Mouse (Mus musculus): Measurements from ENCODE around the gene Smyd3. TPM values are rescaled to one million over a fixed set of nuclear protein-coding genes. Genes with fewer than 3 reads are reported as not detected.

Smyd3 gene
- polyA plus RNA-seq, 1 experiment from 2014 or later: 16.1 TPM

DNA sequence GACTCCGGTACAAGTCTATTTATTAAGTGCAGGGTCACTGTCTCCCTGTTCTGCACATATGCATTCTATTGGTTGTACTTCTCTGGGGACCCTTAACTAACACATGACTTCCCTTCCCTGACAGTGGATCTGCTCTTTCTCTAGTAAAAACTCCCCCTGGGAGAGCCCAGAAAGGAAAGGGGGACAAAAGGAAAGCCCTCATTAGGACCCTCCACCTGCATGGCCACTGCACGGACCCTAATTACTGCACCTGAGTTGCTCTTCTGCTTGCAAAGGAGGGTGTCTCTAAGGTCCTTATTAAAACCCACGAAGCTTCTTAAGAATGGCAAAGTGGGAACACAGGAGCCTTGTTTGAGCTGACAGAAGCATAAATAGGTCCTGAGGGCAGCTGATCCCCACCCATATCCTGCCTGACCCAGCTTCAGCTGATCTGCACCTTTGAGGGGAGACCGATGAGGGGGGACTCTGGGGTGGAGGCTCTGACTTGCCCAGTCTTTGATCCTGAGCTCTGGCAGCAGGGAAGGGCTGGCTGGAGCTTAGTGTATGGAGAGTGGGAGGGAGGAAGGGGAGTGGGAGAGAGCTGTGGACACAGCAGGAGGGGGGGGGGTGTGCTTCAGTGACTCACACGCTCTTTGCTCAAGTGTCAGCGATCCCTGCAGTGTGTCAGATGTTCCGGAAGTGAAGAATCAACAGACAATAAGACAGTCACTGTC, 575.4 kb downstream of the Smyd3 start:
- DNase-seq (ENCODE audit: low spot score): no peak
- Histone ChIP-seq H3K4me3 (no peak overlapping the region), H3K27me3 (ENCODE audit: insufficient read depth, poor library complexity, severe bottlenecking) (no peaks in the 10 kb centered on the region), H3K27ac (peak overlapping the region; percentile 56), H3K36me3 (peaks cover 3% of the 10 kb centered on the region; the same call in 1 of the 2 replicates), H3K9me3 (no peaks in the 10 kb centered on the region), H3K4me1 (peaks cover 28% of the 10 kb centered on the region)
- WGBS: 43% methylated on average over 7 of the region's 7 CpGs

DNA sequence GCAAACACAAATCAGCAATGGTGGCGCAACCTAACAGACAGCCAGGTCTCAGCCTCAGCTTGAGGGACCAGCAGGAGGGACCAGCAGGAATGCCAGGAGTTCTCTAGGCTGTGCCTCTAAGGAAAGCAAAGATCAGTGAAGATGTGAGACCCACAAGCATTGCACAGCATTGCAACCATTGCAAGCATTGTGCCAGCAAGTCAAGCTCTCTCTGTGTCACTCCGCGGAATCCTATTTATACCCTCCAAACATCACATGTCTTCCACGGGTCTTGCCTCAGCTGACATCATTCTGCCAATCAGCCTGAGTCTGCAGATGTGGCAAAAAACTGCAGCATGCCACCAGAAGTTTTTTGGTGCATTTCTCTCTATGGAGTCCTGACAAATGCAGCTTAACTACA, 577.5 kb downstream of the Smyd3 start:
- H3K4me3 ChIP-seq: no peak overlapping the region
- no peak for DNase-seq (ENCODE audit: low spot score)
- no peak overlapping the region for H3K27ac ChIP-seq
- H3K4me1 ChIP-seq: peaks cover 28% of the 10 kb centered on the region
- peaks cover 10% of the 10 kb centered on the region for H3K36me3 ChIP-seq
- 75% methylated on average over 4 of the region's 4 CpGs for WGBS
- H3K9me3 ChIP-seq: no peaks in the 10 kb centered on the region
- no peaks in the 10 kb centered on the region for H3K27me3 ChIP-seq (ENCODE audit: insufficient read depth, poor library complexity, severe bottlenecking)

DNA sequence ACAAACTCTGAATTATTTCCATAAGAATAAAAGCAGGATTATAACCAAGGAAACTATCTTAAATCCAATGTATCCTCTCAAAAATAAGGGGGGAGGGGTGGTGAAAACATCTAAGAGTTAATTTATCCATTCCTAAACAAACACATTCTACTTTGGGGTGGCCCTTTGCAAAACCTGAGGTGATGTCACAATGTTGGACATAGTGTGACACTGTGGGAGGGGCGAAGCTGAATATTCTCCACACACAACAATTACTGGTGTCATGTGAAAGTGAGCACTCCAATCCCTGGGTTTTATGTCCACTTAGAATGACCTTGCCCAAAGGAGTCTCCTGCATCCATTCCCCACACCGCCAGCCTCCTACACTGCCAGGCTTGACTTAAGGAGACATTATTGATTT, 580.9 kb downstream of the Smyd3 start:
- H3K36me3 ChIP-seq: peaks cover 33% of the 10 kb centered on the region
- no peak for DNase-seq (ENCODE audit: low spot score)

DNA sequence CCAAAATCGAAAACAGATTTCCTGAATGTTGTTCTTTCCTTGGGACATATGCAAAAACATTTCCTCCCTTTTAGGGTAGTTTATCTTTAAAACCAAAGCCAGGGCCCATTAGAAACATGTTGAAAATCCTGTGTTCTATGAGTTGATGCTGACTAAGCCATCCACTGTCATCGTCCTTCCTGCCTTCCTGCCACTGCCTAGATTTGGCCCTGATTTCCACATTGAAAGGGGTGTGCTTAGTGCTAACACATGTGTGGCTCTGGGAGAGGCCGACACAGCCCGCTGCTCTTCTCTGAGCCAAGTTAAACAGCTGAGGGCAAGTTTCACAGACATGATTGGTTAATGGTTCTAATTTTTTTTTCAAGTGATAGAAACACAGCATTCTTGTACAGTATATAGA, 581.4 kb downstream of the Smyd3 start:
- H3K4me3 ChIP-seq: no peak overlapping the region
- H3K27me3 ChIP-seq (ENCODE audit: insufficient read depth, poor library complexity, severe bottlenecking): no peaks in the 10 kb centered on the region
- DNase-seq (ENCODE audit: low spot score): no peak
- no peak overlapping the region for H3K27ac ChIP-seq
- H3K4me1 ChIP-seq: peaks cover 10% of the 10 kb centered on the region
- peaks cover 38% of the 10 kb centered on the region for H3K36me3 ChIP-seq
- no peaks in the 10 kb centered on the region for H3K9me3 ChIP-seq
- 61% methylated on average over 4 of the region's 4 CpGs for WGBS

More for the DNA sequence above, 580.9 kb downstream of the Smyd3 start:
- no peaks in the 10 kb centered on the region for H3K27me3 ChIP-seq (ENCODE audit: insufficient read depth, poor library complexity, severe bottlenecking)
- peaks cover 15% of the 10 kb centered on the region for H3K4me1 ChIP-seq
- 90% methylated on average over 2 of the region's 2 CpGs for WGBS
- no peaks in the 10 kb centered on the region for H3K9me3 ChIP-seq
- no peak overlapping the region for H3K27ac ChIP-seq
- no peak overlapping the region for H3K4me3 ChIP-seq

DNA sequence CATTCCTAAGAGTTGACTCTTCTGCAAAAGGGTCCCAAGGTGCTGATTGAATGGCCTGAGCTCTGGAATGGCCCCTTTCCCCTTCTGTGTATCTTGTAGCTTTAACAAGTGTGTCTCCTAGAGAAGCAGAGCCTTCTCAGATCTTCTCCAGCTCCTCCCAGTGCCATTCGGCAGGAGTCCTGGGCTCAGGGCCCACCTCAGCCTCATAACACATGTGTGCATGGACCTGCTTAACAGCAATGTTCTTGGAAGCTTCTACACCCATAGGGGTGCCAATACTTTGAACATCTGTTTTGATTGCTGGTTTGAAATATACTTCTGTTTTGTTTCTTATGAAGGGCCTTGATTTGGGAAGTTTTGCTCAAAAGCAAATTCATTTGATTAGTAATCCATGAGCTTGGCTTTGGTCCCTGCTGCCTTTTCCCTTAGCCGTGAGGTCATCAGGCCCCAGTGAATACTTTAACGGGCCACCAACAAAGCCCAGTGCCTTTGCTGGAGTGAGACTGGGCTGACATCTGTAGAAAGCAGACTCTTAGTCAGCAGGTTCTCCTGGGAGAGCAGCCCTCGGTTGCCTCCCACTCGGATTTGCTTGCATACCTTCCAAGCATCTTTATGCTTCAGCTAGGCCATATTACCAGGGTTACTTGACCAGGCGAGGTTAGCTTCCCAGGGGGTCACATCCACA, 583.7 kb downstream of the Smyd3 start:
- H3K27ac ChIP-seq: no peak overlapping the region
- no peaks in the 10 kb centered on the region for H3K27me3 ChIP-seq (ENCODE audit: insufficient read depth, poor library complexity, severe bottlenecking)
- H3K4me3 ChIP-seq: no peak overlapping the region
- no peak for DNase-seq (ENCODE audit: low spot score)
- H3K9me3 ChIP-seq: no peaks in the 10 kb centered on the region
- 78% methylated on average over 6 of the region's 6 CpGs for WGBS
- peaks cover 55% of the 10 kb centered on the region for H3K36me3 ChIP-seq
- H3K4me1 ChIP-seq: no peaks in the 10 kb centered on the region

DNA sequence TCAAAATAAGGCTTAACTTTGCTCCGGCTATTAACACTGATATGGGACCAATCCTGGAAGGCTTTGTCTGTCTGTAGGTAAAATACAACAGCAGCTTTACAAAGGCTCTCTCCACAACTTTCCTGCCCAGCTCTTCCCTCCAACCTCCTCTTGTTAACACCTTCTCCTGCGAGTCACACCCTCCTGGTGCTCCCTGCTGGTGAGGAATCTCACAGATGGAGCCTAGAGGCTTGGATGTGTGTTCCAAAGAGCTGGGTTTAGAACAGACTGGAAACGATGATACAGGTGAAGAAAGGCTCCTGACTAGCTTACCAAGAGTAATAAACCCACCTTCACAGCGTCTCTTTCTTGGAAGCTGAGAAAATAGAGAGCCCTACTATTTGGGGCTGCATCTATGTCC, 588.3 kb downstream of the Smyd3 start:
- Histone ChIP-seq H3K4me3 (no peak overlapping the region), H3K9me3 (no peaks in the 10 kb centered on the region), H3K27ac (no peak overlapping the region), H3K27me3 (ENCODE audit: insufficient read depth, poor library complexity, severe bottlenecking) (no peaks in the 10 kb centered on the region), H3K36me3 (peaks cover 65% of the 10 kb centered on the region), H3K4me1 (no peaks in the 10 kb centered on the region; the same call in 1 of the 2 replicates)
- 40% methylated on average over 4 of the region's 4 CpGs for WGBS
- DNase-seq (ENCODE audit: low spot score): no peak

DNA sequence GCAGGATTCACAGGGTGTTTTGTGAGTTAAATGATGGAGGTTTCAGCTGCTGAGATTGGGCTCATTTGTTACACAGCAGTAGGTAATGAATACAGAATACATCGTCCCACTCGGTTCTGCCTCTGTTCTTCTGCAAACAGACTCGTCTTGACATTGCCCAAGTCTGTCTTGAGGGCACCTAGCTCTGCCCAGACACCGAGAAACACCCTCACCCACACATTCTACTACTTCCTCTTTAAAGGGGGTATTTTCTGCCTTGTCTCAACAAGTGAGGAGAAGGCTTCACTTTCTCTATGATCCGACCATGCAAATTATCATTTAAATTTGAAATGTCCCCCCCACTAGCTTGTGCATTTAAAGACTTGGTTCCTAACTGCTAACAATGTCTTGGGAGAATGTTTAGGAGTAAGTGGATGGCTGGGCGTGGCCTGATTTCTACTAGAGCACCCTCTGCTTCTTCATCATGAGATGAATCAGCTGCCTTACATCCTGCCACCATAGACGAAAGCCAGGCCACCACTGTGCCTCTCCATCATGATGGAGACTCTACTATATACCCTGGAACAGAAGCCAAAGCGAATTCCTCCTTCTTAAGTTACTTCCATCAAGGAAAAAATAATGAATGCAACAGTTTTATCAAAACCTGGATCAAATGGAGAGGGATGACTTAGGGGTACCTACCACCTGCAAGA, 593.2 kb downstream of the Smyd3 start:
- peaks cover 33% of the 10 kb centered on the region for H3K36me3 ChIP-seq
- 83% methylated on average over 8 of the region's 8 CpGs for WGBS
- no peaks in the 10 kb centered on the region; the same call in 1 of the 2 replicates for H3K4me1 ChIP-seq
- H3K4me3 ChIP-seq: no peak overlapping the region
- no peak for DNase-seq (ENCODE audit: low spot score)
- no peaks in the 10 kb centered on the region for H3K27me3 ChIP-seq (ENCODE audit: insufficient read depth, poor library complexity, severe bottlenecking)
- H3K9me3 ChIP-seq: no peaks in the 10 kb centered on the region
- no peak overlapping the region for H3K27ac ChIP-seq

DNA sequence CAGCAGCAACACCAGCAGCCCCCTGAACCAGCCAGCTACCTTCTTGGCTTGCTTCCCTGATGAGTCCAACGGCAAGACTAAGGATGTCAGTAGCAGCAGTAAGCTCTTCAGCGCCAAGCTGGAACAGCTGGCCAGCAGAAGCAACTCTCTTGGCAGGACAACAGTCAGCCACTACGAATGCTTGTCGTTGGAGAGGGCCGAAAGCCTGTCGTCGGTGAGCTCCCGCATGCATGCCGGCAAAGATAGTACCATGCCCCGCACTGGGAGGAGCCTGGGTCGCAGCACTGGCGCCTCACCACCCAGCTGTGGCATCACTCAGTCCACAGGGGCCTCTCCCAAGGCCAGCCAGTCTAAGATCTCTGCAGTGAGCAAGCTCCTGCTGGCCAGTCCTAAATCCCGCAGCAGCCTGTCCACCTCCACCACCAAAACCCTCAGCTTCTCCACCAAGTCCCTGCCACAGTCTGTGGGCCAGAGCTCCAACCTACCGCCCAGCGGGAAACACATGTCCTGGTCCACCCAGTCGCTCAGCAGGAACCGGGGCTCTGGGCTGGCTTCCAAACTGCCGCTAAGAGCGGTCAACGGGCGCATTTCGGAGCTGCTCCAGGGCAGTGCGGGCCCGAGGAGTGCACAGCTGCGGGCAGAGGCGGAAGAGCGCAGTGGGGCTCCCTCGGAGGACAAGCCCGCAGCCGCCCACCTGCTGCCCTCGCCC, 600.5 kb downstream of the Smyd3 start:
- Histone ChIP-seq H3K9me3 (no peaks in the 10 kb centered on the region), H3K4me3 (0 out of 2 replicates have a peak overlapping the region, but pooled peaks have one; percentile 8), H3K36me3 (peaks cover 63% of the 10 kb centered on the region), H3K4me1 (peaks cover 26% of the 10 kb centered on the region), H3K27ac (0 out of 2 replicates have a peak overlapping the region, but pooled peaks have one; percentile 22), H3K27me3 (ENCODE audit: insufficient read depth, poor library complexity, severe bottlenecking) (peaks cover 41% of the 10 kb centered on the region)
- WGBS: 52% methylated on average over 31 of the region's 31 CpGs
- no peak for DNase-seq (ENCODE audit: low spot score)

DNA sequence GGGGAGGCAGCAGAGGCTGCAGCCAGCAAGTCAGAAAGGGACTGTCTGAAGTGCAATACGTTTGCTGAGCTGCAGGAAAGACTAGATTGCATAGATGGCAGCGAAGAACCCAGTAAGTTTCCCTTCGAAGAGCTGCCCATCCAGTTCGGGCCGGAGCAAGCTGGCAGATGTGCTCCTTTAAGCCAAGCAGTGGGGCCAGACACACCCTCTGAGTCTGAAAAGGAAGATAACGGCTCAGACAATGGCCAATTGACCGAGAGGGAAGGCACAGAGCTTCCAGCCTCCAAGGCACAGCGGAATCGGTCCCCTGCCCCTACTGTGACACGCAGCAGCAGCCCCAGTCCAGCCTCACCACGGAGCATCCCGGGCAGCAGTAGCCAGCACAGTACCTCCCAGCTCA, 602.8 kb downstream of the Smyd3 start:
- Histone ChIP-seq H3K4me3 (no peak overlapping the region), H3K27me3 (ENCODE audit: insufficient read depth, poor library complexity, severe bottlenecking) (peaks cover 41% of the 10 kb centered on the region), H3K27ac (no peak overlapping the region), H3K36me3 (peaks cover 61% of the 10 kb centered on the region), H3K9me3 (no peaks in the 10 kb centered on the region), H3K4me1 (peaks cover 26% of the 10 kb centered on the region)
- DNase-seq (ENCODE audit: low spot score): no peak
- WGBS: 65% methylated on average over 12 of the region's 12 CpGs

DNA sequence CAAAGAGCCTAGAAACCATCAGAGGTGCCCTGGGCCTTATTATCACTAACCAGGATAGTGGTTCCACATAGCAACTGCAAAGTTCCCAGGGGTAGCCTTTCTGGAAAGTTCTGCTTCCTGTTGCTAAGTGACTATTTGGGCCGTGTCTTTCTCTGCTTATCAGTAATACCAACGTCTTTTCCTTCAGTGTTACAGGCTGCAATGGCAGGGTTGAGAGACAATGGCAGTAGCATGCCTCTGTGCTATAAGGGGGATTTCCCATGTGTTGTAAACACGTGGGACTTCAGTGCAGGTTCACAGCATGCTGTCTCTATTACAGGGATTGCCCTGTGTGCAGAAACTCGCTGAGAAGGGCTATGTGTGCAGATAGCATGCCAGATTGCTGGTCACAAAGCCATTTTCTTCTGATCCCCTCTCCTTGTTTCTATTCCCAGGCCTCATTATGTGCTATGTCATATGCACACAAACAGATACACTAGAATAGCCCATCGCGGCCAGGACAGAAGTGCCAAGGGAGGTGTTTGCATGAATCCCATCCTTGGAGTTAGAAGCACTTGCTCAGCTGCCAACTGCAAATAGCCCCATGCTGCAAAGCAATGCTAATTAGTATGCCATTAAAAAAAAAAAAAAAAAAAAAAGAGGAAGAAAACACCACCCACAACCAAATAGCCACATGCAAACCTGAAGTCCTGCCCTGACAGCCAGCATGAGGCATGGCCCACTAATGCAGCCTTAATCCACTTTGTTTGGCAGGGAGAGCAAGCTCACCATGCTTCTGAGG, 604.7 kb downstream of the Smyd3 start:
- H3K4me1 ChIP-seq: peaks cover 31% of the 10 kb centered on the region
- peaks cover 47% of the 10 kb centered on the region for H3K36me3 ChIP-seq
- DNase-seq (ENCODE audit: low spot score): no peak
- H3K27me3 ChIP-seq (ENCODE audit: insufficient read depth, poor library complexity, severe bottlenecking): peaks cover 35% of the 10 kb centered on the region
- WGBS: 53% methylated on average over 6 of the region's 6 CpGs
- no peak overlapping the region for H3K27ac ChIP-seq
- no peak overlapping the region for H3K4me3 ChIP-seq
- H3K9me3 ChIP-seq: no peaks in the 10 kb centered on the region

DNA sequence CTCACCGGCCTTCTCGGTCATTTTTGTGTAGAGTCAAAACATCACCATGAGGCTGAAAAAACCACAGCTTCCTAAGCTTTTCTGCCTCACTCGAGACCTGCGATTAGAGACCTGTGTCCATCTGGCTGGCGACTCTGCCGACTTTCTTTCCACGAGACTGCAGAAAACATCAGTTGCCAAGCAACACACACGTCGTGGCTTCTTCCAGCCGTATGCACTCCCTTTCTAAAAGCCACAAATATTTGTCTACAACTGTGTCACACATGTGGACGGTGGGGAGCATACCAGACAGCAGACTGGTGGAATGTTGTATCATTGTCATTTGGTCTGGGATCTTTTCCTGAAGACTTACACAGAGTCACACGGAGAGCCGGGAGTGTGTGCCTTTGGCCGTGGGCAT, 606.9 kb downstream of the Smyd3 start:
- no peak for DNase-seq (ENCODE audit: low spot score)
- H3K4me1 ChIP-seq: peaks cover 12% of the 10 kb centered on the region
- H3K36me3 ChIP-seq: peaks cover 25% of the 10 kb centered on the region
- H3K4me3 ChIP-seq: no peak overlapping the region
- H3K9me3 ChIP-seq: no peaks in the 10 kb centered on the region
- peaks cover 13% of the 10 kb centered on the region; the same call in 1 of the 2 replicates for H3K27me3 ChIP-seq (ENCODE audit: insufficient read depth, poor library complexity, severe bottlenecking)
- 79% methylated on average over 14 of the region's 14 CpGs for WGBS
- no peak overlapping the region for H3K27ac ChIP-seq
